Mouse (Mus musculus) heart, embryonic 10.5 days (tissue): ENCODE data around the gene Pttg1. TPM values are rescaled to one million over a fixed set of nuclear protein-coding genes. Genes with fewer than 3 reads are reported as not detected.

ENCODE experiments used
- DNase-seq: peaks from one replicate; pipeline ENCODE4 v3.0.0-alpha.2; 2017; ENCODE audit warnings: low spot score
- H3K27ac ChIP-seq: fragments of 300-500 bp; sonication (generic); 2 replicates; pipeline ENCODE4 v1.5.1; 2016; ENCODE audit warnings: mild to moderate bottlenecking
- H3K27me3 ChIP-seq: fragments of 300-500 bp; sonication (generic); 2 replicates; pipeline ENCODE4 v1.6.1; 2016; ENCODE audit warnings: mild to moderate bottlenecking; ENCODE audit not compliant: poor library complexity, insufficient read depth, severe bottlenecking
- H3K36me3 ChIP-seq: fragments of 300-500 bp; sonication (generic); 2 replicates; pipeline ENCODE4 v1.6.1; 2016; ENCODE audit warnings: mild to moderate bottlenecking, moderate library complexity
- H3K4me1 ChIP-seq: fragments of 300-500 bp; sonication (generic); 2 replicates; pipeline ENCODE4 v1.6.1; 2016; ENCODE audit warnings: mild to moderate bottlenecking
- H3K4me3 ChIP-seq: fragments of 300-500 bp; sonication (generic); 2 replicates; pipeline ENCODE4 v1.5.1; 2016; ENCODE audit warnings: mild to moderate bottlenecking, moderate library complexity
- H3K9me3 ChIP-seq: fragments of 300-500 bp; sonication (generic); 2 replicates; pipeline ENCODE4 v1.6.1; 2016; ENCODE audit warnings: mild to moderate bottlenecking, moderate library complexity
- WGBS: fragments of 180-500 bp; shearing (Covaris S2); methylation state at CpG from one replicate; pipeline ENCODE4 v1.1.7; 2016; 5-methylcytosine and 5-hydroxymethylcytosine counted together
- microRNA counts: library from miRNA; unstranded; fragments of <30 nt; microRNA quantifications from one replicate; lab custom pipeline; 2017
- microRNA-seq: library from miRNA; unstranded; fragments of <30 nt; microRNA quantifications from one replicate; pipeline ENCODE4, GENCODE M21; 2017
- polyA plus RNA-seq: library from polyadenylated mRNA; unstranded; fragments of >200 nt; fragmentation: Nextera tagmentation; extraction: Ambion mirVana; gene quantifications from 2 replicates; pipeline ENCODE4 v1.2.1, GENCODE M21; 2016

Gene Pttg1
- polyA plus RNA-seq, 1 experiment from 2014 or later, result 101 TPM

DNA sequence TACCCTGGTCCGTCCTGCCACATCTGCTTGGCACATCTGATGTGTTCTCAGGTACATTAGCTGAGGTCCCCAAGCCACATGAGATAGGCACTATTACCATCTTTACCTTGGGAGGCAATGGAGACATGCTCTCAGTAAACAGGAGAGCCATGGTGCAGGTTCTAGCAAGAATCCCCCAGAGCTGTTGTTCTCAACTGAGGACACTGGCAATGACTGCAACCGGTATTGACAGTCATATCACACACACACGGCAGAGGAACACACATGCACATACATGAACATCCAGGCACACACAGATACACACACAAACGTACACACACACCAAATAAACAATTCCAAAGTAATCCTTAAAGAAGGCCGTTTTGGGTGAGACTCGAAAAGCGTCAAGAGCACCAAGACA, 45.1 kb downstream of the Pttg1 start:
- peak; percentile 36 for DNase-seq
- H3K9me3 ChIP-seq, result no peaks in the 10 kb centered on the region
- H3K4me1 ChIP-seq, result peaks cover 3% of the 10 kb centered on the region
- H3K4me3 ChIP-seq, result no peak overlapping the region
- no peak overlapping the region for H3K27ac ChIP-seq
- H3K27me3 ChIP-seq, result no peaks in the 10 kb centered on the region
- H3K36me3 ChIP-seq, result no peaks in the 10 kb centered on the region
- WGBS, result 88% methylated on average over 7 of the region's 7 CpGs

DNA sequence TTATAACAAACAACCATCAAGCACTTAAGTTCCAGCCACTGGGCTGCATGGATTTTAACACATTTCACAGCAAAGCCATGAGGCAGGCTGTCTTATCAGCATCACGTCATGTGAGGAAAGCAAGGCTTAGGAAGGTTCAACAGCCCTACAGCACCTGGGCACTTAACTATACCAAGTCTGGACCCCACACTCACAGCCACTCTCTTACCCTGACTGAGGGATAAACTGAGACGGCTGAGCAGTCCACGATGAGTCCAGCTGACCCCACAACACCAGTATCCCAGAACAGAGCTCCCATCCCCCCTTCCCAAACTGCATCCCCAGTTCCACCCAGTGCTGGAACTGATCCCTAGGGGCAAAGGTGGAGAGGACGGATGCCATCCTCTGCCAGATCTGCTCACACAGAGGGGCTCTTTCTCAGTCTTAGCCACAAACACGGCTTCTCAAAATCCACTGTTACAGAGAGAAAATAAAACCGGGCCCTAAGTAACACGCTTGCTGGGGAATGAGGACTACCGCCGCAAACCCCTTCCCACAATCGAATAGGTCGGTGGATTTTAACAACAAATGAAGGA, 46.1 kb downstream of the Pttg1 start:
- Histone ChIP-seq H3K27me3 (no peaks in the 10 kb centered on the region), H3K4me1 (no peaks in the 10 kb centered on the region), H3K27ac (no peak overlapping the region), H3K9me3 (no peaks in the 10 kb centered on the region), H3K4me3 (no peak overlapping the region), H3K36me3 (no peaks in the 10 kb centered on the region)
- DNase-seq, result peak; percentile 35
- WGBS, result 78% methylated on average over 11 of the region's 11 CpGs

DNA sequence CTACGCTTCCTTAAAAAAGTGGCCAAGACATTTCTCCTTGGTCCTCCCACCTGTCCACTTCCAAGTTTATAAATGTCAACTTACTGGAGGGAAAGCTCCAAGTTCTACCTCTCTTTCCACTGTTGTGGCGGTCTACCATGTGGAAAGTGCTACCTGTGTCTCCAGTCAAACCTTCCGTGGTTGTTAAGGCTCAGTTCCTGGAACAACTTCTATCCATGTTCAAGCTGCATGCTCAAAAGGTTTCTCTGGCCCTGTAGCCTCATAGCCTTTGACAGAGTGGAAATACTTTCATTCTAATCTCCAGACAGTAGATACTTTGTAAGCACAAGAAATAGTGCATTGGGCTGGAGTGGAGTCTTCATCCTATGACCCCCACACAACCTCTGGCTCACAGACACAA, 46.6 kb downstream of the Pttg1 start:
- no peaks in the 10 kb centered on the region for H3K9me3 ChIP-seq
- H3K36me3 ChIP-seq, result no peaks in the 10 kb centered on the region
- H3K27ac ChIP-seq, result no peak overlapping the region
- H3K4me3 ChIP-seq, result no peak overlapping the region
- WGBS, result 86% methylated on average over 3 of the region's 3 CpGs
- DNase-seq, result peak; percentile 38
- H3K4me1 ChIP-seq, result no peaks in the 10 kb centered on the region
- H3K27me3 ChIP-seq, result no peaks in the 10 kb centered on the region

DNA sequence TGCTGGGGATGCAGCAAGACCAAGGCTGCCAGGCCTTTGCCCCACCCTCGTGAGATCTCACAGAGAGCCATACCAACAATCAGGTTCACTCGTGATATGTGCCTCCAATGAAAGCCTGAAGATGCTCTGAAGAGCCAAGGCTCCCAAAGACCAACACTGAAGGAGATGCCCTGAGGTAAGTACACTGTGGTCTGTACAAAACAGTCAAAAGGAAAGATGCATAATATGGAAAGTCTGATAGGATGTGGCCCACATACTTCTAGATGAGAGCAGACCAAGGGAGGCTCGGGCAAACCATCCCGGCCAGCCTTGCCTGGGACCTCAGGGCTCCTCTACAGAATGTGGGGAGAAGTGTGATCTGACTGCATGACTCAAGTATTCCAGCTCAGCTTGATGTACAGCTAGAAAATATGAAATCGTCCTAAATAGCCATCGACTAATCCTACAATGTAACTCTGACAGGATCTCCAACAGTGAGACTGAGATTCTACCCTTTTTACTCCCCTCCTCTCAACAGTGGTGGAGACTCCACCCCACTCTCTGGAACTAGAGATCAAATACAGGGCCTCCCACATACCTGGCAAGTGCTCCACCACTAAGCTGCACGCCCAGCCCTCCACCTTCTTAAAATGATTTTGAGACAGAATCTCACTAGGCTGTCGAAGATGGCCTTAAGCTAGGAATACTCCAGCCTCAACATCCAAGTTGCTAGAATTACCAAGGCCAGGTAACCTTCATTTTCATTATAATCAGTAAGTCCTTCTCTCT, 48.8 kb downstream of the Pttg1 start:
- Histone ChIP-seq H3K4me1 (no peaks in the 10 kb centered on the region), H3K4me3 (no peak overlapping the region), H3K9me3 (no peaks in the 10 kb centered on the region), H3K27ac (no peak overlapping the region), H3K36me3 (no peaks in the 10 kb centered on the region), H3K27me3 (no peaks in the 10 kb centered on the region)
- peak; percentile 61 for DNase-seq
- WGBS, result 72% methylated on average over 8 of the region's 8 CpGs

DNA sequence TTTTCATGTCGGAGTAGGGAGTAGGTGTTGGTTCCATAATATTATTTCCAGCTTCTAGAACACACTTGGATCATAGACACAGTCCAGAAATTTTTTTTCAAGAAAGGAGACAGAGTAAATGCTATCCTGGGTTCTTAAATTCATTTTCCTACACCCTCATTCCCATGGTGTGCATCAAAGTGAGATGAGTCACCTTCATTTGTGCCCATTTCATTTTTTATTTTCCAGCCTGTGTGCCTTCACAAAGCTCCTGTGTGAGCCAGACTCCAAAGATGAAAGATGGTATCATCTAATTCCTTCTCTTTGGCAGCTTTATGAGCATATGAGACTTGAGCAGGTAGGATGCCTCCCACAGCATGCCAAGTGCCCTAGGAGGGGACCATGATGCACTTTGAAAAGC, 49.5 kb downstream of the Pttg1 start:
- Histone ChIP-seq H3K36me3 (no peaks in the 10 kb centered on the region), H3K27me3 (no peaks in the 10 kb centered on the region), H3K4me1 (no peaks in the 10 kb centered on the region), H3K27ac (no peak overlapping the region), H3K4me3 (no peak overlapping the region), H3K9me3 (no peaks in the 10 kb centered on the region)
- WGBS, result 88% methylated on average over 1 of the region's 1 CpGs
- no peak for DNase-seq

DNA sequence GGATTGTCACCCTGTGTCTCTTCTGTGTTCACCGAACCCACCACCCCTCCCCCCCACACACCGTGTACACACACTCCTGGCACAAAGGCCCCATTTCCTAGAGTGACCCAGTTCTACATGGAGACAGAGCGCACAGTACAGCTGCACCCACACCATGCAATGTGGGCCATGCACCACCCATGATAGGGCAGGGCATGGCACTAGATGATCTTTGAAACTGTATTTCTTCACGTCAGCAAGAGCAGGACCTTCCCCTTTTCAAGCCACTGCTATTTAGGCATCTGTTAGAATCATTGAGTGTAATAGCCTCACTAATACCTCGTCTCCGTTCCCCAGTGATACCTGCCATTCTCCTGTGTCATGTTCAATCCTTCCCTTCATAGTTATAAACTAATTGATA, 51.1 kb downstream of the Pttg1 start:
- H3K27me3 ChIP-seq, result no peaks in the 10 kb centered on the region
- H3K36me3 ChIP-seq, result no peaks in the 10 kb centered on the region
- no peak overlapping the region for H3K4me3 ChIP-seq
- 85% methylated on average over 6 of the region's 6 CpGs for WGBS
- no peak for DNase-seq
- H3K27ac ChIP-seq, result no peak overlapping the region
- no peaks in the 10 kb centered on the region for H3K9me3 ChIP-seq
- no peaks in the 10 kb centered on the region for H3K4me1 ChIP-seq

DNA sequence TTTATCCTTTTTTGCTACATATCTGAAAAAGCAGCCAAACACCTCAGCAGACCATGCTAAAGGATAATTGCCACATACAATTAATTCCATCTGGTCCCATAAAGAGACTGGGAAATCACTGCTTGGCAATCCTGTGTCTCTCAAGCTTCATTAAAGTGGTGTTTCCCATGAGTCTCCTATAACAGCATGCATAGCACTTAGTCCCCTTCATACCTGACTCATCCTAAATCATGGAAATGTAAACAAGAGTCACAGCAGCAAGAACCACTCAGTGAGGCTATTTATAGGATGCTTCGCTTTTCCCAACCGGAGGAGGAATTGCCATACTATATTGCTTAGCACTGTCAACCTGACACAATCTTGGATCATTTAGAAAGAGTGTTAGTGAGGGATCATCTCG, 52.7 kb downstream of the Pttg1 start:
- Histone ChIP-seq H3K4me3 (no peak overlapping the region), H3K9me3 (no peaks in the 10 kb centered on the region), H3K27ac (no peak overlapping the region), H3K4me1 (no peaks in the 10 kb centered on the region), H3K36me3 (no peaks in the 10 kb centered on the region), H3K27me3 (no peaks in the 10 kb centered on the region)
- DNase-seq, result no peak
- 79% methylated on average over 3 of the region's 3 CpGs for whole genome bisulfite sequencing

DNA sequence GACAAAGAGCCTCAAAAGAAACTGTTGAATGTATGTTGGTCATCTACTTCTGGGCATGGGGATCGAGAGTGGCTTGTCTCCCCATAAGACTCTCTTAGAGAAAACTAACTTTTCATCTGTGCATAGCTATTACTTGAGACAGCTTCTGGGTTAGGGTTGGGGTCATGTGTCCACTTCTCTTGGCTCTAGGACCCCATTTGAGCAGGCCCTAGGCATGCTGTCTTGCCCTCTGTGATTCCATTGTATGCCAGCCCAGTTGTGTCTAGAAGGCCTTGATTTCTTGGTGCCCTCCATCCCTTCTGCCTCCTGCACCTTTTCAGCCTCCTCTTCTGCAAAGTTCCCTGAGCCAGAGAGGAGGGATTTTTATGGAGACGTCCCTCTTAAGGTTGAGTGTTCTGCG, 54.2 kb downstream of the Pttg1 start:
- Histone ChIP-seq H3K9me3 (no peaks in the 10 kb centered on the region), H3K4me3 (no peak overlapping the region), H3K27me3 (no peaks in the 10 kb centered on the region), H3K36me3 (no peaks in the 10 kb centered on the region), H3K27ac (no peak overlapping the region), H3K4me1 (no peaks in the 10 kb centered on the region)
- WGBS, result 76% methylated on average over 3 of the region's 3 CpGs
- DNase-seq, result peak; percentile 54

MicroRNAs within 50 kb of the gene (microRNA counts, 519-probe panel; counts per million panel counts)
- microRNA mmu-miR-146a (lab: Ali Mortazavi, UCI), result not detected

Small RNA genes lying within 50 kb of the gene (microRNA-seq; reads per million reads assigned to microRNA genes)
- 25.3 reads per million, percentile 35 among the genes with 10 or more reads in this experiment for gene Mir146

Other genes starting within 250 kb of the Pttg1 start
- gene Slu7, start 7.5 kb upstream of the Pttg1 start, polyA plus RNA-seq, result 36.6 and 44.1 TPM in 2 replicates
- gene C1qtnf2, start 48.0 kb upstream of the Pttg1 start, polyA plus RNA-seq, result 1.4 and 1.9 TPM in 2 replicates
- gene Ccnjl, start 102.5 kb upstream of the Pttg1 start, polyA plus RNA-seq, result 24.7 and 33.2 TPM in 2 replicates
- 7.1 and 7.4 TPM in 2 replicates for gene 4933415A04Rik, start 160.8 kb upstream of the Pttg1 start, polyA plus RNA-seq
- gene Fabp6, start 175.3 kb upstream of the Pttg1 start, polyA plus RNA-seq, result not detected in 2 replicates